Mouse (Mus musculus): ENCODE results near the gene Timm8b.
A peak's percentile ranks its signal among the peaks of the same experiment; 100 is the strongest.

The Timm8b gene

DNA sequence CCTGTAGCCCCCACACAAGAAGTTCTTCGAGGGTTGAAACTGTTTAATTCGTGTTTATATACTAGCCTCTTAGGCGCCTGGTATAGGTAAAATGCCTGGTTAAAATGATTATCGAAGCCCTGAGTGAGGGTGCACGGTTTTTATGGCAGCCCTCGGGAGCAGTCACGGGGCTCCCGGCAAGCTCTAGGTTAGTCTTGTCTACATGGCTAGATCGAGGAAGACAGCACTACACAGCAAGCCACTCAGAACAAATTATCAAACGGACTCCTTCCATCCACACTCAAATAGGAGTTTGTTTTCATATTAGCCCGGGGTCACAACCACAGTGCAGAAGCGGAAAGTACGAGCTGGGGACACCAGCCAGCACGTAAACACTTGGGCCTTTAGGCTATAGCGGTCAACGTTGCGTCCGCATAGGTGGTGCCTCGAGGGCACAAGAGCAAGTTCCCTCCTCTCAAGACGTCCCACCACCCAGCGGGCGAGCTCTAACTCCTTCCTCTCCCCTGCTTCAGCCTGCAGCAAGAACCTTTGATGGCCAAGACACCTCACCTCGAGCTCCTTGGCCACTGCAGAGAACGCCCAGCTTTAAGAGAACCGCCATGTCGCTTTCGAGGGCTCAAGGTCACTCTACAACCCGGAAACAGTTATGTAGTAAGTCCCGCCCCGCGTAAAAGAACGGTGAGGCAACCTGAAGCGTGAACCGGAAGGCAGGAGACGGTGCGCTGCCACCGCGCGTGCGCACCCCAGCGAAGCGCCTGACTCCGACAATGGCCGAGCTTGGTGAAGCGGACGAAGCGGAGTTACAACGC is at the start of gene Timm8b, which contains the start of gene Sdhd:
TSS of gene Timm8b (plus strand) at position 722 of the 809 bp plus-strand sequence.
TSS of gene Sdhd (minus strand) at position 624 of the 809 bp plus-strand sequence.
- DNase-seq = peak; percentile 95

DNA sequence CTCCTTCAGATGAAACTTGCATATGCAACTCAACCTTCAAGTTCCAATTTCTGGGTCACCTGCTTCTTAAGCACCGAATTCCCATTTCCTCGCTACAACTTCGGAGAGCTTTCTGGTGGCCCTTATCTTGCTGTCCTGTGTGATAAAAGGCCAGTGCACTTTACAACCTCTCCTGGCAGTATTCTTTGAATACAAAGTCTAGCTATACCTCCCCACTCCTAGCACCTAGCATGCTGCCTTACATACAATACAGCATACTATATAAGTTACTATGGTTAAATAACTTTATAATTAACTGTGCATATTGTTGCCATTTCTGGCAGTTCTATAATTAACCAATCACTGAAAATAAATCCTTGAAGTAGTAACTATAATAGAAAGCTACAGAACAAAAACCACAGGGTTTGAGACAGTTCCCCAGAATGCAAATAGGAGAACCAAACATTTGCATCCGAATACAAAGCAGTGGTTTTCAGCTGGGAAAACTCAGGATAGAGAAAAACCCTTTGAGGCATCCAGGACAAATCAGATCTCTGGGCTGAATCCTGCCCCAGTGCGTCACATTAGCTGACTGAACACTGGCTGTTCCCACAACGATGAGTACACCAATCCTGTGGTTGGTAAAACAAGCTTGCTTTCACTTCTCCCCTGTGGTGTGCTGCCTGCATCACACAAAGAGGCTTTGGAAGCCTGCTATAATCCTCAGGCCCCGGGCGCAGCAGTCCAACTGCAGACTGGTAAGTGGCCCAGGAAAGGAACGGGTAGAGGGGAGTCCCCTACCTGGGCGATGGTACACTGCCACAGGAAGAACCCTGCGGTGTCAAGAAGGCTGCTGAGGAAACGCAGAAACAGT is 49.2 kb upstream of the Timm8b start, which contains the start of gene Il18:
TSS of gene Il18 (plus strand) at position 587 of the 853 bp plus-strand sequence.
- peak; percentile 14 for DNase-seq

DNA sequence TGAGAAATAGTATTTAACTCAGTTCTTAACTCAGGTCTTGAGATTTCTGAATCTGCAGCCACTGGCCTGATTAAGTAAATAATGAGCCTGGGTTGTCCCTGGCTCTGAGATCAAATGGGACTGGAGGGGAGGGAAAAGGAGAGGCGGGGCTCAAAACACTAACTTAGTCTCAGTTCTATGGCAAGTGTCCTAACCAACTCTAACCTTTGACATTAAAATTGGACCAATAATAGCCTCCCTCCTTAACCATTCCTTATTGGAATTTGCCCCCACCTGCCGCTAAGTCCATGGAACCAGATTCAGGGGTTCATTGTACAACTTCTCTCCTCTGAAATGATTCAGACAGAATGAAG is 48.6 kb upstream of the Timm8b start, which contains the start of gene Bco2:
TSS of gene Bco2 (minus strand) at position 88 of the 353 bp plus-strand sequence.
- DNase-seq = no peak

DNA sequence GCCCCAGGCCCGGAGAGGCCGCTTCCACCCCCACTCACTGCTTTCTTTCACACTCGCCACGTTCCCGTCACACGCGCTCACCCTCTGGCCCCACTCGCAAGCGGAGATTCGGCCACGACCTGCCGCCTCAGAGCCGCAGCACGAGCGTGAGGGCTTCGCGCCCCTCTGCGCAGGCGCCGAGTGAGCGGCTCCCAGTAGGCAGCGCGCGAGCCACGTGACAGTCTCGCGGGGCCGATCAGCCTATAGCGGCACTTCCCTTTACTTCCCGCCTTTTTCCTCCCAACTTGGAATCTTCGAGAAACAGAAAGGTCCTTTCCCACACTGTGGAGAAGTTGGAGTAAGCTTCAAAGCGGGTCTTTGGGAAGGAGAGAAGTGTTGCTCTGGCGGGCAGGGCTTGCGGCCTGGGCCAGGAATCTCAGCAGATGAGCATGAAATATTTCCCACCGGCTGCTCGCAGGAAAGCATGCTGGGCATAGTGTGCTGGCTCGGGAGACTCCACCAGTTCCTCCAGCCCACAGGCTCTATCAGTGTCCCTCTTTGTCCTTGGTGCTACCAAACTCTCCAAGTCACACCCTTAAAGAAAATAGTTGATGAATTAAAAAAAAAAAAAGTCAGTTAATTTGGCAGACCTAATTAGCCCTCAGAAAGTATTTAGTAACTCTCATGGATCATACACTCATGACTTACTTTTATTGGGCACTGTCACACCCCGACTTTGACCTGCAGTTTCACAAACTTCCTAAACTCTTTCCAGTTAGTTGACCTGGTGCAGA is 42.4 kb upstream of the Timm8b start, which contains the start of gene Tex12:
TSS of gene Tex12 (minus strand) at position 181 of the 773 bp plus-strand sequence.
- no peak for DNase-seq

DNA sequence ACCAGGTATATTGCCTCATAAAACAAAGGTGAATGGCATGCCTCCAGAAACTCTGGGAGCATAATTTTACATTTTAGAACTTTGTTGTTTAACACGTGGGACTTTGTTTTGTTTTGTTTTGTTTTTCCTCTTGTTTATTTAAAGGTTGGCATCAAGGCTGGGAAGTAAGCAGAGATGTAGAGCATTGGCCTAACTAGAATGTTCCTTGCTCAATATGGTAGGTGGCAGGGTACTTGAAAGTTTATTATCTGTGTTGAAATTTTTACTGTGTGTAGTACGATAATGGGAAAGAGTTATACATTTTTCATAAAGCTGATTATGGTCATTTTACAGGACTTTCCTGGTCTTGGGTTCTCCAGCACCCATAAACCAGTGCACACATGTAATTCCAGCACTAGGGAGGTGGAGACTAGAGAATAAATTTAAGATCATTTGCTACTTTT is 41.8 kb upstream of the Timm8b start:
- DNase-seq = no peak

DNA sequence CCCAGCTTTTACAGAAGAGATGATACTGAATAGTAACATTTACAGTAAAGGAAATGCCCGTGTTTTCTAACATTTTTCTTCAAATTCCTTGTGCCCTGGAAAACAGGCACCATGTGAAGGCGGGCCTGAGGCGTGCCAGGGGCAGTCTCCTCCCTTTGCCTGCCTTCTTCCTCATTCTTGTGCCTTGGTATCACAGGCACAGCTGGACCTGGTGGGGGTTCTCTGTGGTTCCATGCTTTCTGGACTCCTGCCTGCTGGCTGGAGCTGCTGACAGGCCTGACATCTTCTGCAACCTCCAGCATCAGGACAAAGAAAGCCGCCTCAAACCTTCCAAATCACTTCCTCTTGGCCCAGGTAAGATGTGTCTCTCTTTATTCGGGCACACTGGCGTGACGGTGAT is 38.5 kb upstream of the Timm8b start:
- DNase-seq = no peak

DNA sequence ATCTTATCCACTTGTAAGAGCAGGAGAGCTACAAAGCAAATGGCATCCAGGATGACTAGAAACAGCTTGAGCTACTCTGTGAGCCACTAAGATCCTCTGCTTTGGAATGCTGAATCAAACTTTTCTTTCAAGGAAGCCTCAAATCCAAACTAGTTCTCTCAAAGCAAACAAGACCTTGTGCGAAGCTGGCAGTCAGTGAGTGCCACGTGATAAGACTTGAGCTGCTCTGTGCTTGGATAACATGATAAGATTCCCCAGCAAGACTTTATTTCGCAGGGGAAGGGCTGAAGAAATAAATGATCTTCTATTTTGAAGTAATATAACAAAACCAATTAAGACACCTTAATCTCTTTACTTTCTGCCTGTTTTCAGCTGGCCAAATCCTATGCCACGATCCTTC is 37.8 kb upstream of the Timm8b start:
- no peak for DNase-seq

DNA sequence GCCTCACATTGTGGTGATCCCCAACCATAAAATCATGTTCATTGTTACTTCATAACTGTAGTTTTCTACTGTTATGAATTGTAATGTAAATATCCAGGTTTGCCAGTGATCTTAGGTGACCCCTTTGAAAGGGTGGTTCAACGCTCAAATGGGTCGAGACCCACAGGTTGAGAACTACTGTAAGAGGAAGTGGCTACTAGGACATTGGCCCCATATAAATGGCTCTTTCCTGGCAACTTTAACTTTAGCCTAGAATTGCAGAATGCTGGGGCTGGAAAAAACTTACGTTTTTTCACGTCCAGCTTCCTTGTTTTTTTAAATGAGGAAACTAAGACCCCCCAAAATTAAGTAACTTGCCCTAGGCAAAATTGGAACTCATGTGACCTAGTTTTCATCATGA is 36.3 kb upstream of the Timm8b start:
- DNase-seq = no peak

DNA sequence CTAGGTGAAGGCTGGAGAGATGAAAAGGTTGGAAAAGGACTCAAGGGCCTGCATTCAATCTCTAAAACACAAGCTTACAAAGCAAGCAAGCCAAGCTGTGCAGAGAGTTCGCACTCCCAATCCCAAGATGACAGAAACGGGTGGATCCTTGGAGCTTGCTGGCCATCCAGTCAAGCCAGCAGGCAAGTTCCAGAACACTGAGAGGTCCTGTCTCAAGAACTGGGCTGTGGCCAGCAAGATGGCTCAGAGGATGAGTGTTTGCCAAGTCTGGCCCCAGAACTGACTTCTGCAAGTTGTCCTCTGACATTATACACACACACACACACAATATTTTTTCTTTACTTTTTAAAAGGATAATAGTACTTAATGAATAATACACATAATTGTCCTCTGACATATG is 35.8 kb upstream of the Timm8b start:
- no peak for DNase-seq

DNA sequence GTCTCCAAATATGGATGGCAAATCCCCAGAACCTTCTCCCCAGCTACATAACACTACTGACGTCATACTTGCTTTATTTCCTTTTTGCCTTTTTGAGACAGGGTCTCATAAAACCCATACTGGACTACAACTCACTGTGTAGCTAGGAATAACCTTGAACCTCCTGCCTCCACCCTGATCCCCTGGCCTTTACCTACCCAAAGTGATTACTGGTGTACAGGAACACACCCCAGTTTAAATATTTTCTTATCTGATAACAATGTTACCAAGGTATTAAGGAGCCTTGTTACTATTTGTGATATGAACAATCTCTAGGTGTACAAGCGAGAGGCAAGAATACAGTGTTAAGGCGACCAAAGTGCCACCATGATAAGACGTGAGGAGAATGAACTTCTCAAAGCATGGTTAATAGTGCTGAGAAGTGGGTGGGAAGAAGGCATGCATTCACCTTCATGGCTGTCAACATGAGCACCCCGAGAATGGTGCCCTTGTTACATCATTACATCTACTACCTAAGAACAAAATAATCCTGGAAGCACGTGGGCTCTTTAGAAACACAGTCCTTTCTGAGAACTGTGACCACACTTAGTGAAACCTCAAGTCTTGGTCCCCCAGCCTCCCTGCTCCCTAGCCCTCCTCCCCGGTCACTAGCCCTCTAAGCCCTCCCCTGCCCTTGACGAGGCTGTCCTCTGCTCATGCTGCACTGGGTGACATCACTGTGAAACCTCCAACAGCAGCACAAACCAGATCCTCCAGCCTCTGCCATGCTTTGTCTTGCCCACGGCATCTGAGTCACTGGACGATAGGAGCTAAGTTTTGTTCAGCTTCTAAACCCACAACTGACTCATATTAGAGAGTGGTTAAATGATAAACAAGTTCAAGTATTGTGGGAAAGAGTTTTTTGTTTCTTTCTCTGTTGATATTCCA is 33.8 kb upstream of the Timm8b start:
- no peak for DNase-seq

DNA sequence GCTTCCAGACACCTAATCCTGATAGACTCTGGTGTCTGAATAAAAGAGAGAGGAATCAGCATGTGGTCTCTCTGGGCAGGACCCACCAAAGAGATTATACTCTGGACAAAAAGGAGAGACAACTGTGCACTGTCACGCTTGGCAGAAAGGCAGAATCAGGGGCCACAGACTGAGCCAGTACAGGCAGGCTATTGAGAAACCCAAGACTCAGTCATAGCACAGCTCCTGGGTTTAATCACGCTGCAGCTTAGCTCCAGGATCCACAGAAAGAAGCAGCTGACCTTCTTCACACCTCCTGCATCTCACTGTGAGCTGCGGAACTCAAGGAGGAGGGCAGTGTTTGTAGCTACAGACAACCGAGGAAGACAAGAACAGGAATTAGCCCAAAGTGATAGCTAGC is 23.3 kb upstream of the Timm8b start:
- no peak for DNase-seq

DNA sequence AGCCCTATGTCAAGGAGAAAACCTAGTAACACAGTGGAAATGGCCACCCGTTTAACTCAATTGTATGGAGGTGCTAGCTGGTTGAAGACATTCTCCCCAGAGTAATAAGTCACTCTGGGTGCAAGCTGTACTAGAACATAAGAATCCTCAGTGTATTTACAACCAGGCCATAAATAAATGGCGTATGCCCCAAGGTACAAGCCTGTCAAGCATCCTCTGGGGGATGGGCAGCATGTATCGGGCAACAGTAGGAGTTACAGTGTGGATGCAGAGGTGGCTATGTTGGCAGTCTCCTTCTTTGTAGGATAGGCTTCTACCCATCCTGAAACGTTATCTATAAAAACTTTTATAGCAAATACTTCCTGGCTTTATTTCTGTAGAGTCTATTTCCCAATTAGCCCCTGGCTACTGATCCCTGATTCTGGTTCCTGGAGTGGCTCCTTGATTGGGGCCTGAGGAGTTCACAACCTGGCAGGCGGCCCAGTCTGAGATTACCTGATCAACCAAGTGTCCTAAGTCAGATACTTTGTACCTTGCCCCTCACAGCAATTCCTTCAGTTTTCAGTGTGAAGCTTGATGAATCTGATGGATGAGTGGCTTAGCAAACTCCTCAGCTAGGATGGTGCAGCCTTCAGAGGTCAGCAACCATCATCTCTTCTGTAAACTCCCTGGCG is 18.4 kb upstream of the Timm8b start:
- no peak for DNase-seq

DNA sequence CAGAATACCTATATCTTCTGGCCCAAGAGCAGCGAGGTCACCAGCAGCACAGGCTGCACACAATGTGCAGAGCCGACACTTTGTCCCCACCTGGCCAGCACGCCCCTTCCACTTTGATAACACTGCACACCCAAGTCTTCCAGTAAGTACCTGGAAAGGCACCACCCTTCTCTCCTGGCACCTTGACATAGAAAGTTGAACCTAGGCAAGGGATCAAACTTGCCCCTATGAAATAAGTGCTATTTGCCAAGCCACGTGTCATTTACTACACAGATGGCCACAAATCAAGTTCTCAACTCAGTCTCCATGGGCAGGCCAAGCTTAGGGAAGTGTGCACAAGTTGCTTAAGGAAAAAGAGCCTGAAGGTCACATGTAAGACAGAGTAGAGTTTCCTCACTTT is 16.8 kb upstream of the Timm8b start:
- no peak for DNase-seq

DNA sequence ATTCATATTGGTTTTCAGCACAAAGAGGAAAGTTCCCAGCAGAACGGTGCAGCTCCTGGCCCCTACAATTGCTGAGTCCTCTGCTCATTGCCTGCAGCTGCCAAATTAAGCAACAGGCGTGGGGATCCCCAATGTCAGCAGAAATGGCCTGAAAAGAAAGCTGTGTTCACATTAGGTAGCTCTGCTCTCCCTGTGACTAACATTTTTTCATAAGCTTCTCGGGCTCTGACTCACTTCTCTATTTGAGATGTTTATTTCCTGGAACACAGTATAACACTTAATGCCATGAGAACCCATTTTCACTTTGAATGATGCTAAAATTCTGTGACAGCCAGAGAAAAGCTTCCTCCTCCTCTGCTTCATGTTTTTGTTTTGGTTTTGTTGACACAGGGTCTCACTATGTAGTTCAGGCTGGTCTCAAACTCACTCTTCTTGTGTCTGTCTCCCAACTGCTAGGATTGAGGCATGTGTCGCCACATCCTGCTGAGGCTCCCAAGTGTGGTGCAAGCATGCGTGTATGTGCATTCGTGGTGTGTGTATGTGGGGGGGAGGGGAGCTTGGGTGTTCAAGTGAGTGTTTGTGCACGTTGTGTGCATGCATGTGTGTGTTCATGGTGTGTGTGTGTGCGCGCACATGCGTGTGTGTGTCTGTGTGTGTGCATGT is 12.7 kb upstream of the Timm8b start:
- no peak for DNase-seq

DNA sequence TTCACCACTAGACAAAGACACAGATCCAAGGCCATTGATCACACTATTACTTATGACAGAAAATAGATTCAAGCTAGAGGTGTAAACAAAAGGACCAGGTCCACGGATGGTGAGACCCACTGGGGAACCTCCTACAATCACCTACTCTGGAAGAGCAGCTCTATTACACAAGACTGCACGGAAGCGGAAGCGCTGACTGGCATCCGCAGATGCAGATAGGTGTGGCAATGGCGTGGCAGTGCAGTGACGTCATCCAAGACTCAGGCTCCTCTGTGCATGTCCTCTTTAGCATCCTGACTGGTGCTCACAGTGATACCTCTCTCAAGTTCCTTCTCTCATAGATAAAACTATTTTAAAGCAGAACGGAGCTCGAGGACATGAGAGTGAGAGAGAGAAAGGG is 10.8 kb upstream of the Timm8b start:
- no peak for DNase-seq

DNA sequence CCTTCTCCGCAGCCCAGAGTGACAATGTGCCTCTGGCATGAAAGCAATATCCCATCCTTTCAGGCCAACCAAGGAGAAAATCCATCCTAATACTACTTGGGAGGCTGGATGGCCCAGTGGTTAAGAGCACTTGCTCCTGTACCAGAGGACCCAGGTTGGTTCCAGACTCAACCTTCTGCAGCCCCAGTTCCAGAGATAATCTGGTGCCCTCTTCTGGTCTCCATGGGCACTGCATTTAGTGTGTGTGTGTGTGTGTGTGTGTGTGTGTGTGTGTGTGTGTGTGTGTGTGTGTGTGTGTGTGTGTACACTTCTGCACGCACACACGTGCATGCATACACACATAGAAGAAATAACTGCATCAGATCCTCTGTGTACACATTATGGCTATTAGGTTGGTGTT is 10.2 kb upstream of the Timm8b start:
- DNase-seq = no peak

DNA sequence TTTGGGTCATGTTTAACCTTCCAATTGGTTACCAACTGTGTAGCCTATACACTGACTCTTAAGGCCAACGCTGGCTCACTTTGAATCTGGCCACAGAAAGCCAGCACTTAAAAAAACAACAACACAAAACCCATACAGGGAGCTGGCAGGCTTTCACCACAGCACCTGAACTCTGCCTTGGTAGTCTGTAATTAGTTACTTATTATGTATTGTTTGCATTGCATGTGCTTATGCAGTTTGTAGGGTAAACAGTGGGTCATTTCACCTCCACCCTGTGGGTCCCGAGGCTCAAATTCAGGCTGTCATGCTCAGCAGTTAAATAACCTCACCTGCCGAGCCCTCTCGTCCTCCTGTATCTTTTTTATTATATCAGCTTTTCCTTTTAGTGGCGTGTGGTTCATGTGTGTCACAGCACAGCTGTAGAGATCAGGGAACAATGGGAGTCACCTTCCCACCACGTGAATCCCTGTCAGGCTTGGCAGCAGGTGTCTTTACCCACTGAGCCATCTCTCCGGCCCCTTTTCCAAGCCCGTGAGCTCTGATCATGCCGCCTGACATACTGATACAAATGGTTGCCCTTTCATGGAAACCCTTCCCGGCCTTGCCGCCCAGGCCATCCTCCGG is 8.8 kb upstream of the Timm8b start:
- no peak for DNase-seq

DNA sequence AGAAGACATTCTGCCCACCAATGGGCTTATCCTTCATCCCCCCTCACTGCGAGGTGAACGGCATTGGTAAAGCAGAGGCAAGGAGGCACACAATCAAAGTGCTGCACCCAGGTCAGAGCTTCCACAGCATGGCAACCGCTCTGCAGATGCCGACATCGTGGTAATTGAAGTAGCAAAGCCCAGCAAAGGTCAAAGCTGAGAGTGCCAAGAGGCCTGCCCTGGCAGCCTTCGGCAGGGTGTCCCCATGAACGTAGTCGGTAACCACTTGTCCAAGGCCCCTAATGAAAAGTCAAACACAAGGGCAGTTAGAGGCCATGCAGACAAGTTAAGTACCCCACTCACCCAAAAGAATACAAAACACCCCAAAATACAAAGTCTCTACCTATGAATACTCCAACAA is 6.7 kb upstream of the Timm8b start:
- no peak for DNase-seq

DNA sequence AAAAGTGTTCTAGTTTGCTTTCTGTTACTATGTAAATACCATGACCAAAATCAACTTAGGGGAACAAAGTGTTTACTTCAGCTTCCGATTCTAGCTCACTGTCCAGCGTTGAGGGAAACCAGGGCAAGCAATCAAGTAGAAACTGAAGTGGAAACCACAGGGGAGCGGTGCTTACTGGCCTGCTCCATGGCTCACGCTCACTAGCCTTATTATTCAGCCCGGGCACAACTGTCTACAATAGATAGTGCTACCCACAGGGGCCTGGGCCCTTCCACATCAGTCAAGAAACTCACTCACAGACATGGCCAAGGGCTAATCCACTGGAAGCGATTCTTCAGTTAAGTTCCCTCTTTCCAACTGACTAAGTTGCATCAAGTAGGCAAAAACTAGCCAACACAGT is 2.2 kb upstream of the Timm8b start:
- no peak for DNase-seq
